Mouse (Mus musculus) cerebellum, adult 2 months (tissue): ENCODE measurements around the gene Mrpl40.

Experiments
- CTCF ChIP-seq: fragments of 200-500 bp; IDR thresholded peaks from 2 replicates; pipeline ENCODE4 v1.5.1; 2011; ENCODE audit warnings: low read depth, mild to moderate bottlenecking, control low read depth, low read length, moderate library complexity, borderline replicate concordance; ENCODE audit not compliant: insufficient read depth
- POLR2A ChIP-seq: fragments of 200-500 bp; IDR thresholded peaks from 2 replicates; pipeline ENCODE4 v1.6.1; 2011; ENCODE audit warnings: low read length, control low read depth, borderline replicate concordance; ENCODE audit not compliant: insufficient read depth

- no peak for TF ChIP-seq CTCF
- no peak for TF ChIP-seq POLR2A
Measured at GRCm38 (mm10) chr16:18921771-18922170, 45.1 kb upstream of the Mrpl40 start.
